Mouse (Mus musculus) stomach, embryonic 16.5 days (tissue): ENCODE data around the gene Tacc3. TPM values are rescaled to one million over a fixed set of nuclear protein-coding genes. Genes with fewer than 3 reads are reported as not detected.

Source experiments
- ATAC-seq: fragments of 200-750 bp; cut with Nextera tagmentation; 2 replicates; pipeline ENCODE4 v1.8.0; 2017; ENCODE audit warnings: moderate number of reproducible peaks, moderate TSS enrichment; ENCODE audit not compliant: insufficient read depth, low FRiP score
- H3K27ac ChIP-seq: fragments of 300-500 bp; sonication (generic); 2 replicates; pipeline ENCODE4 v1.5.1; 2014; ENCODE audit warnings: low read length
- H3K27me3 ChIP-seq: fragments of 300-500 bp; sonication (generic); 2 replicates; pipeline ENCODE4 v1.6.1; 2014; ENCODE audit warnings: low read length, control low read depth, mixed read lengths; ENCODE audit not compliant: control insufficient read depth, insufficient read depth
- H3K36me3 ChIP-seq: fragments of 300-500 bp; sonication (generic); 2 replicates; pipeline ENCODE4 v1.6.1; 2014; ENCODE audit warnings: low read length; ENCODE audit not compliant: control insufficient read depth, insufficient read depth
- H3K4me1 ChIP-seq: fragments of 300-500 bp; sonication (generic); 2 replicates; pipeline ENCODE4 v1.6.1; 2014; ENCODE audit warnings: low read length, control low read depth, mixed read lengths; ENCODE audit not compliant: control insufficient read depth, insufficient read depth
- H3K4me2 ChIP-seq: fragments of 300-500 bp; sonication (generic); 2 replicates; pipeline ENCODE4 v1.6.1; 2014; ENCODE audit warnings: low read depth, low read length, mixed read lengths
- H3K4me3 ChIP-seq: fragments of 300-500 bp; sonication (generic); replicated peaks from 2 replicates; pipeline ENCODE4 v1.5.1; 2014; ENCODE audit warnings: mild to moderate bottlenecking, low read length
- H3K9ac ChIP-seq: fragments of 300-500 bp; sonication (generic); 2 replicates; pipeline ENCODE4 v1.6.1; 2014; ENCODE audit warnings: low read length
- H3K9me3 ChIP-seq: fragments of 300-500 bp; sonication (generic); replicated peaks from 2 replicates; pipeline ENCODE4 v1.6.1; 2016; ENCODE audit warnings: low read length, control low read depth; ENCODE audit not compliant: control insufficient read depth
- WGBS: fragments of 180-500 bp; shearing (Covaris S2); extraction: QIAGEN DNeasy Blood & Tissue Kit; methylation state at CpG from one replicate; pipeline ENCODE4 v1.1.7; 2014; 5-methylcytosine and 5-hydroxymethylcytosine counted together
- polyA plus RNA-seq: library from polyadenylated mRNA; unstranded; fragments of >200 nt; fragmentation: Nextera tagmentation; extraction: Ambion mirVana; gene quantifications from 2 replicates; pipeline ENCODE4 v1.2.1, GENCODE M21; 2015

The Tacc3 gene
- polyA plus RNA-seq, 1 experiment from 2014 or later, result 145 TPM

- H3K4me2 ChIP-seq, result no peak overlapping the region
- no peaks in the 10 kb centered on the region for H3K27me3 ChIP-seq
- peak overlapping the region; percentile 39; the same call in 1 of the 2 replicates for H3K9ac ChIP-seq
- WGBS, result 48% methylated on average over 9 of the region's 9 CpGs
- peak overlapping the region; percentile 48 for H3K27ac ChIP-seq
- peaks cover 25% of the 10 kb centered on the region for H3K4me1 ChIP-seq
- no peaks in the 10 kb centered on the region for H3K36me3 ChIP-seq
- H3K4me3 ChIP-seq, result no peak overlapping the region
- H3K9me3 ChIP-seq, result no peaks in the 10 kb centered on the region
- 0 out of 2 replicates have a peak, but pooled peaks have one; percentile 22 for ATAC-seq
These were observed 47.9 kb downstream of the Tacc3 start for GRCm38 (mm10) chr5:33705612-33706349.

- ATAC-seq, result no peak
- no peak overlapping the region for H3K9ac ChIP-seq
- H3K27ac ChIP-seq, result peak overlapping the region; percentile 48
- no peak overlapping the region for H3K4me2 ChIP-seq
- H3K4me3 ChIP-seq, result no peak overlapping the region
- no peaks in the 10 kb centered on the region for H3K36me3 ChIP-seq
- H3K4me1 ChIP-seq, result peaks cover 25% of the 10 kb centered on the region
- no peaks in the 10 kb centered on the region for H3K9me3 ChIP-seq
- H3K27me3 ChIP-seq, result no peaks in the 10 kb centered on the region
- WGBS, result 86% methylated on average over 1 of the region's 1 CpGs
These were observed 48.4 kb downstream of the Tacc3 start for GRCm38 (mm10) chr5:33706350-33706629.

GRCm38 (mm10) chr5:33707163-33707562 is 49.2 kb downstream of the Tacc3 start:
- H3K27ac ChIP-seq, result no peak overlapping the region
- no peak overlapping the region for H3K4me2 ChIP-seq
- ATAC-seq, result no peak
- H3K9ac ChIP-seq, result no peak overlapping the region
- WGBS, result 43% methylated on average over 4 of the region's 4 CpGs
- no peaks in the 10 kb centered on the region for H3K27me3 ChIP-seq
- H3K4me3 ChIP-seq, result no peak overlapping the region
- no peaks in the 10 kb centered on the region for H3K9me3 ChIP-seq
- peaks cover 21% of the 10 kb centered on the region for H3K4me1 ChIP-seq
- H3K36me3 ChIP-seq, result no peaks in the 10 kb centered on the region

GRCm38 (mm10) chr5:33709037-33709436 is 51.1 kb downstream of the Tacc3 start:
- Histone ChIP-seq H3K27me3 (no peaks in the 10 kb centered on the region), H3K27ac (no peak overlapping the region), H3K4me3 (no peak overlapping the region), H3K4me2 (no peak overlapping the region), H3K9ac (no peak overlapping the region), H3K9me3 (no peaks in the 10 kb centered on the region), H3K36me3 (no peaks in the 10 kb centered on the region), H3K4me1 (peaks cover 21% of the 10 kb centered on the region)
- WGBS, result 32% methylated on average over 2 of the region's 2 CpGs
- no peak for ATAC-seq

- Histone ChIP-seq H3K27ac (peak overlapping the region; percentile 71), H3K4me2 (no peak overlapping the region), H3K9ac (no peak overlapping the region; the same call in 1 of the 2 replicates), H3K36me3 (no peaks in the 10 kb centered on the region), H3K4me3 (no peak overlapping the region), H3K27me3 (no peaks in the 10 kb centered on the region), H3K4me1 (peaks cover 8% of the 10 kb centered on the region; the same call in 1 of the 2 replicates), H3K9me3 (no peaks in the 10 kb centered on the region)
- 58% methylated on average over 2 of the region's 2 CpGs for WGBS
- ATAC-seq, result peak; percentile 81; the same call in 1 of the 2 replicates
These were observed 54.6 kb downstream of the Tacc3 start for GRCm38 (mm10) chr5:33712550-33712949.

- WGBS, result 46% methylated on average over 2 of the region's 2 CpGs
- no peak overlapping the region for H3K9ac ChIP-seq
- no peak for ATAC-seq
These were observed 57.3 kb downstream of the Tacc3 start for GRCm38 (mm10) chr5:33715182-33715581.

GRCm38 (mm10) chr5:33716467-33716866 is 58.5 kb downstream of the Tacc3 start:
- ATAC-seq, result peak; percentile 69
- no peaks in the 10 kb centered on the region for H3K27me3 ChIP-seq
- peaks cover 11% of the 10 kb centered on the region for H3K4me1 ChIP-seq
- no peak overlapping the region for H3K4me3 ChIP-seq
- peak overlapping the region; percentile 25; the same call in 1 of the 2 replicates for H3K9ac ChIP-seq
- H3K4me2 ChIP-seq, result no peak overlapping the region
- H3K27ac ChIP-seq, result peak overlapping the region; percentile 85
- 66% methylated on average over 6 of the region's 6 CpGs for WGBS
- H3K9me3 ChIP-seq, result no peaks in the 10 kb centered on the region
- no peaks in the 10 kb centered on the region for H3K36me3 ChIP-seq

More at GRCm38 (mm10) chr5:33715182-33715581, 57.3 kb downstream of the Tacc3 start:
- Histone ChIP-seq H3K36me3 (no peaks in the 10 kb centered on the region), H3K4me1 (0 out of 2 replicates have a peak, but pooled peaks cover 5% of the 10 kb centered on the region), H3K4me2 (no peak overlapping the region), H3K4me3 (no peak overlapping the region), H3K9me3 (no peaks in the 10 kb centered on the region), H3K27me3 (no peaks in the 10 kb centered on the region), H3K27ac (no peak overlapping the region)

GRCm38 (mm10) chr5:33718460-33718859 is 60.5 kb downstream of the Tacc3 start:
- Histone ChIP-seq H3K27me3 (0 out of 2 replicates have a peak, but pooled peaks cover 2% of the 10 kb centered on the region), H3K4me2 (no peak overlapping the region), H3K9me3 (no peaks in the 10 kb centered on the region), H3K27ac (no peak overlapping the region), H3K9ac (no peak overlapping the region), H3K36me3 (no peaks in the 10 kb centered on the region), H3K4me1 (peaks cover 15% of the 10 kb centered on the region), H3K4me3 (no peak overlapping the region)
- ATAC-seq, result no peak
- 75% methylated on average over 5 of the region's 5 CpGs for WGBS

GRCm38 (mm10) chr5:33720852-33721490 is 63.0 kb downstream of the Tacc3 start:
- Histone ChIP-seq H3K9me3 (no peaks in the 10 kb centered on the region), H3K4me3 (peak overlapping the region; percentile 58), H3K36me3 (no peaks in the 10 kb centered on the region), H3K27ac (peak overlapping the region; percentile 83), H3K27me3 (0 out of 2 replicates have a peak, but pooled peaks cover 6% of the 10 kb centered on the region), H3K4me1 (peaks cover 22% of the 10 kb centered on the region), H3K9ac (peak overlapping the region; percentile 77), H3K4me2 (peak overlapping the region; percentile 94)
- WGBS, result 11% methylated on average over 8 of the region's 8 CpGs
- peak; percentile 5; the same call in 1 of the 2 replicates for ATAC-seq
